In genomic region chr14:20798761-20799160, GRCm38 (mm10) we compare ENCODE assay signal across 8 mouse cellular contexts. TPM values are rescaled to one million over a fixed set of nuclear protein-coding genes. Genes with fewer than 3 reads are reported as not detected.
DNase-seq lines count a peak whose midpoint lies in the region; ATAC-seq lines count a peak whose summit lies in the region.

No protein-coding gene starts in this region.

- 11% methylated on average over 7 of the region's 7 CpGs for WGBS in neural tube, embryonic 15.5 days
- 5% methylated on average over 7 of the region's 7 CpGs for WGBS in liver, embryonic 13.5 days (ENCODE audit: insufficient replicate concordance)

- no peak overlapping the region for H3K4me2 ChIP-seq in neural tube, embryonic 15.5 days
- no peak overlapping the region for H3K4me2 ChIP-seq in liver, embryonic 13.5 days

- H3K9me3 ChIP-seq in neural tube, embryonic 15.5 days (replicated peaks), result no peaks in the 10 kb centered on the region
- no peaks in the 10 kb centered on the region for H3K9me3 ChIP-seq in liver, embryonic 13.5 days (replicated peaks)

- DNase-seq in neural tube, embryonic 10.5 days (ENCODE audit: extremely low spot score, low spot score), result peak; percentile 81
- DNase-seq in c-Kit-positive CD71-positive TER-119-positive erythroid progenitor cells, embryonic 14.5 days (ENCODE audit: low spot score), result peak; percentile 83
- peak; percentile 89 to 90 for DNase-seq in frontal cortex, postnatal 36 days (ENCODE audit: low spot score in 2 of 2)
- DNase-seq in kidney, adult 9 months, result peak; percentile 89
- DNase-seq in liver, embryonic 13.5 days, result peak; percentile 79
- peak; percentile 91 for DNase-seq in retina, embryonic 14.5 days (ENCODE audit: low spot score)
- peak; percentile 98 for DNase-seq in thymus, postnatal 4 days

- no peak for ATAC-seq in neural tube, embryonic 15.5 days (ENCODE audit: low FRiP score)
- ATAC-seq in liver, embryonic 13.5 days (ENCODE audit: low read depth), result no peak

- H3K9ac ChIP-seq in neural tube, embryonic 15.5 days (replicated peaks), result no peak overlapping the region
- no peak overlapping the region for H3K9ac ChIP-seq in liver, embryonic 13.5 days

- H3K4me1 ChIP-seq in neural tube, embryonic 15.5 days, result peaks cover 34% of the 10 kb centered on the region
- H3K4me1 ChIP-seq in liver, embryonic 13.5 days (replicated peaks), result peaks cover 22% of the 10 kb centered on the region

- H3K27me3 ChIP-seq in neural tube, embryonic 15.5 days (replicated peaks), result no peaks in the 10 kb centered on the region
- H3K27me3 ChIP-seq in liver, embryonic 13.5 days, result 0 out of 2 replicates have a peak, but pooled peaks cover 4% of the 10 kb centered on the region

- no peak overlapping the region for H3K4me3 ChIP-seq in neural tube, embryonic 15.5 days (replicated peaks)
- H3K4me3 ChIP-seq in liver, embryonic 13.5 days (replicated peaks), result no peak overlapping the region

- no peak overlapping the region for H3K27ac ChIP-seq in neural tube, embryonic 15.5 days (replicated peaks)
- H3K27ac ChIP-seq in liver, embryonic 13.5 days, result no peak overlapping the region

- H3K36me3 ChIP-seq in neural tube, embryonic 15.5 days, result no peaks in the 10 kb centered on the region
- H3K36me3 ChIP-seq in liver, embryonic 13.5 days, result no peaks in the 10 kb centered on the region

RNA-seq across cellular contexts. Expression of gene Camk2g, which starts 4.9 kb away (rescaled TPM):
- polyA plus RNA-seq in neural tube, embryonic 15.5 days (2015; fragmentation: Nextera tagmentation; extraction: Ambion mirVana), result 214 and 230 TPM in 2 replicates
- polyA plus RNA-seq in liver, embryonic 13.5 days (2015; fragmentation: Nextera tagmentation; extraction: Ambion mirVana), result 10.6 and 10.7 TPM in 2 replicates

RNA-seq across cellular contexts. Expression of gene Plau, which starts 37.7 kb away (rescaled TPM):
- 0.83 and 1.1 TPM in 2 replicates for polyA plus RNA-seq in neural tube, embryonic 15.5 days (2015; fragmentation: Nextera tagmentation; extraction: Ambion mirVana)
- 0.74 and 0.76 TPM in 2 replicates for polyA plus RNA-seq in liver, embryonic 13.5 days (2015; fragmentation: Nextera tagmentation; extraction: Ambion mirVana)

Comparison
In these comparisons a context has a peak if more than half of its experiments do, and no peak if none do; other contexts are left out.
1. RNA of gene Camk2g, which starts 4.9 kb away (polyA plus RNA-seq): 214 to 230 TPM in neural tube, embryonic 15.5 days; 10.6 to 10.7 TPM in liver, embryonic 13.5 days; every median in the first group is over 10 times any median in the second.
2. Peak in every context shown above with its lines, with median percentiles within 50 percentile points of each other: DNase-seq.